Mouse (Mus musculus) heart, embryonic 14.5 days (tissue): ENCODE measurements around the gene Atp13a3. TPM values are rescaled to one million over a fixed set of nuclear protein-coding genes. Genes with fewer than 3 reads are reported as not detected.

Experiments used
- ATAC-seq: fragments of 200-750 bp; cut with Nextera tagmentation; 2 replicates; pipeline ENCODE4 v1.8.0; 2017; ENCODE audit warnings: low read depth, moderate TSS enrichment; ENCODE audit not compliant: insufficient number of reproducible peaks, insufficient read depth, low FRiP score
- H3K27ac ChIP-seq, 2 experiments: fragments of 200-500 bp in 1 of 2; fragments of 300-500 bp in 1 of 2; sonication (generic) in 1 of 2; replicated peaks in 1 of 2; 2 replicates each; pipeline ENCODE4 v1.5.1; 2012 to 2014; ENCODE audit warnings: low read depth in 2 of 2, low read length in 2 of 2, control low read depth in 1 of 2, mild to moderate bottlenecking in 1 of 2, mixed read lengths in 1 of 2; ENCODE audit not compliant: control insufficient read depth in 1 of 2, insufficient read depth in 1 of 2
- H3K27me3 ChIP-seq: fragments of 300-500 bp; sonication (generic); 2 replicates; pipeline ENCODE4 v1.6.1; 2014; ENCODE audit warnings: mild to moderate bottlenecking, low read length, control low read depth; ENCODE audit not compliant: control insufficient read depth, insufficient read depth
- H3K36me3 ChIP-seq: fragments of 300-500 bp; sonication (generic); 2 replicates; pipeline ENCODE4 v1.6.1; 2014; ENCODE audit warnings: mild to moderate bottlenecking, control low read depth, low read length, mixed read lengths; ENCODE audit not compliant: control insufficient read depth, insufficient read depth
- H3K4me1 ChIP-seq, 2 experiments: fragments of 200-500 bp in 1 of 2; fragments of 300-500 bp in 1 of 2; sonication (generic) in 1 of 2; 2 replicates each; pipeline ENCODE4 v1.6.1; 2012 to 2014; ENCODE audit warnings: low read length in 2 of 2, control low read depth in 1 of 2, mixed read lengths in 1 of 2; ENCODE audit not compliant: control insufficient read depth in 2 of 2, insufficient read depth in 2 of 2
- H3K4me2 ChIP-seq: fragments of 300-500 bp; sonication (generic); 2 replicates; pipeline ENCODE4 v1.6.1; 2014; ENCODE audit warnings: mild to moderate bottlenecking, low read length
- H3K4me3 ChIP-seq, 2 experiments: fragments of 200-500 bp in 1 of 2; fragments of 300-500 bp in 1 of 2; sonication (generic) in 1 of 2; 2 replicates each; pipeline ENCODE4 v1.5.1; 2012 to 2014; ENCODE audit warnings: low read length in 2 of 2, mild to moderate bottlenecking in 2 of 2, control low read depth in 1 of 2, low read depth in 1 of 2, moderate library complexity in 1 of 2; ENCODE audit not compliant: control insufficient read depth in 1 of 2, insufficient read depth in 1 of 2
- H3K9ac ChIP-seq: fragments of 300-500 bp; sonication (generic); 2 replicates; pipeline ENCODE4 v1.6.1; 2014; ENCODE audit warnings: mild to moderate bottlenecking, low read length
- H3K9me3 ChIP-seq: fragments of 300-500 bp; sonication (generic); 2 replicates; pipeline ENCODE4 v1.6.1; 2016; ENCODE audit warnings: low read length, control low read depth; ENCODE audit not compliant: control insufficient read depth
- WGBS: fragments of 180-500 bp; shearing (Covaris S2); extraction: QIAGEN DNeasy Blood & Tissue Kit; methylation state at CpG from one replicate; pipeline ENCODE4 v1.1.7; 2014; 5-methylcytosine and 5-hydroxymethylcytosine counted together
- polyA plus RNA-seq: library from polyadenylated mRNA; unstranded; fragments of >200 nt; fragmentation: Nextera tagmentation; extraction: Ambion mirVana; gene quantifications from 2 replicates; pipeline ENCODE4 v1.2.1, GENCODE M21; 2014

Gene Atp13a3
- polyA plus RNA-seq, 1 experiment from 2014 or later, result 13.3 TPM

GRCm38 (mm10) chr16:30442451-30442850 lies 36.7 kb upstream of the Atp13a3 start:
- Histone ChIP-seq H3K9me3 (no peaks in the 10 kb centered on the region), H3K27ac (no peak overlapping the region), H3K4me1 (peaks cover 7 to 15% of the 10 kb centered on the region in 2 experiments), H3K27me3 (no peaks in the 10 kb centered on the region), H3K9ac (no peak overlapping the region), H3K4me3 (no peak overlapping the region), H3K36me3 (no peaks in the 10 kb centered on the region), H3K4me2 (no peak overlapping the region)
- ATAC-seq, result peak; percentile 43; the same call in 1 of the 2 replicates
- WGBS, result 78% methylated on average over 2 of the region's 2 CpGs

DNA sequence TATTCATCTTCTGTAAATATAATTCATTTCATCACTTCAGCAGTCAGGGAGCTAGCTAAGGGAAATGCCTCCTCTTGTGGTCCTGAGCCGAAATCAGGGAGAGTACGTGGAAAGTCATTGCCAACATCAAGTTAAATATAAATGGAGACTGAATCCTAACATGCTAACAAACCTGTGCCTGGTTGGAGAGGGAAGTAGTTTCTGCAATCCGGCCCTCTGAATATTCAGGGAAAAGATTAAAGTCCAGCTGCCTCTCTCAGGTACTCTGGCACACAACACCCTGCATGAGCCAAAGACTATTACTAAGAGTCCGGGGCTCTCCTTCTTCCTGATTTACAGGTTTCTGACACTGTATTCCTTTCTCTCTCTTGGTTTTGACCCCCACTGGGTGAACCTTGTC lies 35.6 kb upstream of the Atp13a3 start:
- 84% methylated on average over 4 of the region's 4 CpGs for WGBS
- H3K27me3 ChIP-seq, result no peaks in the 10 kb centered on the region
- no peak overlapping the region for H3K4me2 ChIP-seq
- no peaks in the 10 kb centered on the region for H3K36me3 ChIP-seq
- H3K9ac ChIP-seq, result no peak overlapping the region
- H3K27ac ChIP-seq, result no peak overlapping the region
- no peaks in the 10 kb centered on the region for H3K9me3 ChIP-seq
- H3K4me1 ChIP-seq, result peaks cover 7 to 15% of the 10 kb centered on the region in 2 experiments
- no peak for ATAC-seq
- no peak overlapping the region for H3K4me3 ChIP-seq

DNA sequence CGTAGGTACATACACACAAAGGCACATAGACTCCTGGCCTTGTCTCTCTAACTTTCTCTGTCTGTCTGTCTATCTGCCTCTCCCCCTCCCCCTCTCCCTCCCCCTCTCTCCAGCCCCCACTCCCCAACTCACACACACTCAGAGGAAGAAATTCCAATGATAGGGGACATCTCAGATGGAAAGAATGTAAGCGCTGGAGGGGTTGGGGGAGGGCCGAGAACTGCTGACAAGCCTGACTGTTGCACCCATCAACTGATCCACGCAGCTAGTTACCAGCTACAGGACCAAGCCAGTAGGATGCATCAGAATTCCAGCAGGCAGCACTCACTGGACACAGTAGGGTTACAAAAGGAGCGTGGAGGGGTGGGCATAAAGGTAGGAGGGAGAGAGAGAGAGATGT lies 34.1 kb upstream of the Atp13a3 start:
- 21% methylated on average over 5 of the region's 5 CpGs for WGBS
- Histone ChIP-seq H3K4me3 (no peak overlapping the region), H3K27me3 (no peaks in the 10 kb centered on the region), H3K4me2 (no peak overlapping the region), H3K27ac (peak overlapping the region; percentile 56 to 65), H3K36me3 (no peaks in the 10 kb centered on the region), H3K4me1 (peaks cover 10 to 23% of the 10 kb centered on the region in 2 experiments), H3K9ac (no peak overlapping the region), H3K9me3 (no peaks in the 10 kb centered on the region)
- ATAC-seq, result peak; percentile 59; the same call in 1 of the 2 replicates

- Histone ChIP-seq H3K9ac (no peak overlapping the region), H3K27ac (peak overlapping the region; percentile 56 to 65)
- 39% methylated on average over 6 of the region's 6 CpGs for WGBS
Observed at GRCm38 (mm10) chr16:30439411-30439810, 33.6 kb upstream of the Atp13a3 start.

GRCm38 (mm10) chr16:30436276-30436675 lies 30.5 kb upstream of the Atp13a3 start:
- no peaks in the 10 kb centered on the region for H3K36me3 ChIP-seq
- ATAC-seq, result no peak
- H3K4me1 ChIP-seq, result peaks cover 10 to 18% of the 10 kb centered on the region in 2 experiments
- H3K9ac ChIP-seq, result no peak overlapping the region
- no peak overlapping the region for H3K4me3 ChIP-seq
- no peaks in the 10 kb centered on the region for H3K27me3 ChIP-seq
- no peaks in the 10 kb centered on the region; the same call in 1 of the 2 replicates for H3K9me3 ChIP-seq
- no peak overlapping the region for H3K4me2 ChIP-seq
- 87% methylated on average over 7 of the region's 7 CpGs for WGBS
- no peak overlapping the region for H3K27ac ChIP-seq

More at GRCm38 (mm10) chr16:30439411-30439810, 33.6 kb upstream of the Atp13a3 start:
- peaks cover 10 to 23% of the 10 kb centered on the region in 2 experiments for H3K4me1 ChIP-seq
- H3K9me3 ChIP-seq, result no peaks in the 10 kb centered on the region
- no peak for ATAC-seq
- H3K27me3 ChIP-seq, result no peaks in the 10 kb centered on the region
- H3K4me2 ChIP-seq, result no peak overlapping the region
- H3K4me3 ChIP-seq, result no peak overlapping the region
- H3K36me3 ChIP-seq, result no peaks in the 10 kb centered on the region

DNA sequence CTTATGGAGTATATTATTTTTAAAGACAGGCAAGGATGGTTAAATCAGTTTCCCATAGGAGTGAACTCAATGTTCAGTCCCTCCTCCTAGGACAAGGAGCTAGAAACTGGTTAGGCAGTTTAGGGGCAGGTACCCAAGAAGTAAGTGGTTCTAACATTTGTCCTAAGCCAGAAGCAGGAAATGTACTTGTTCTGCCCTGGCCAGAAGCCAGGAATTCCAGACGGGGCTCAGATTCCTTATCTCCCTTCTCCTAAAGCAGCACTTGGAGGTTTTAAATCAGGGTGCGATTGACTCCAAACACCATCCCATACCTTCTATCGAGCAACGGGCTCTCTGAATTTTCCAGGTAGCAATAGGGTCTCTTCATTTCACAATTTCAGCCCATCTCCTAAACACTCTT lies 29.6 kb upstream of the Atp13a3 start:
- H3K9ac ChIP-seq, result no peak overlapping the region
- H3K9me3 ChIP-seq, result no peaks in the 10 kb centered on the region; the same call in 1 of the 2 replicates
- no peak overlapping the region for H3K27ac ChIP-seq
- no peaks in the 10 kb centered on the region for H3K36me3 ChIP-seq
- H3K4me3 ChIP-seq, result no peak overlapping the region
- ATAC-seq, result no peak
- H3K4me2 ChIP-seq, result no peak overlapping the region
- 11% methylated on average over 4 of the region's 4 CpGs for WGBS
- H3K27me3 ChIP-seq, result no peaks in the 10 kb centered on the region
- H3K4me1 ChIP-seq, result peaks cover 10 to 18% of the 10 kb centered on the region in 2 experiments

DNA sequence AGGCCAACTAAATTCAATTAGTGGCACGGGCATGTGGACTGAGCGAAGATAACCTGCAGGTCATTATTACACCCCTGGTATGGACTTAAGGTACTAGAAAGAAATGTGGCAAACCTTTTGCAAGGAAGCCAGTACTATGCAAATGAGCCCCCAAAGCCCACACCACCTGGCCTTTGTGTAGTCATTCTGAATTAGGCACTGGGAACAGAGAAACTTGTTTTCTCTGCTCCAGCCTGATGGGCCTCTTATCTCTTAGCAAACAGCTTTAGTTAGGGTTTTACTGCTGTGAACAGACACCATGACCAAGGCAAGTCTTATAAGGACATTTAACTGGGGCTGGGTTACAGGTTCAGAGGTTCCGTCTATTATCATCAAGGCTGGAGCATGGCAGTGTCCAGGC lies 27.4 kb upstream of the Atp13a3 start:
- 86% methylated on average over 3 of the region's 3 CpGs for WGBS
- Histone ChIP-seq H3K4me2 (no peak overlapping the region), H3K36me3 (no peaks in the 10 kb centered on the region), H3K27ac (no peak overlapping the region), H3K9me3 (no peaks in the 10 kb centered on the region; the same call in 1 of the 2 replicates), H3K9ac (no peak overlapping the region), H3K4me1 (peaks cover 3 to 17% of the 10 kb centered on the region in 2 experiments), H3K27me3 (no peaks in the 10 kb centered on the region), H3K4me3 (no peak overlapping the region)
- ATAC-seq, result no peak

GRCm38 (mm10) chr16:30432111-30432510 lies 26.3 kb upstream of the Atp13a3 start:
- ATAC-seq, result no peak
- no peak overlapping the region for H3K27ac ChIP-seq
- no peaks in the 10 kb centered on the region for H3K36me3 ChIP-seq
- no peaks in the 10 kb centered on the region for H3K27me3 ChIP-seq
- peaks cover 3 to 17% of the 10 kb centered on the region in 2 experiments for H3K4me1 ChIP-seq
- no peak overlapping the region for H3K4me2 ChIP-seq
- 76% methylated on average over 2 of the region's 2 CpGs for WGBS
- H3K4me3 ChIP-seq, result no peak overlapping the region
- no peak overlapping the region for H3K9ac ChIP-seq
- no peaks in the 10 kb centered on the region; the same call in 1 of the 2 replicates for H3K9me3 ChIP-seq
